ENCODE assay signal across 24 mouse cellular contexts in genomic region chr5:73218065-73218464, GRCm38 (mm10).
"Had no signal": no experiment of that assay in that cellular context is flagged by ENCODE, and none has a peak within 500 bp of the region (broad histone marks: within the 10 kb centered on the region; RNA-seq: fewer than 3 reads in every experiment).

No protein-coding gene starts in this region.

- H3K4me1 ChIP-seq: hindbrain, embryonic 13.5 days; liver, embryonic 12.5 days had no signal

- H3K4me3 ChIP-seq: gastrocnemius, adult 2 months; heart, embryonic 10.5 days; heart, embryonic 12.5 days; hindbrain, embryonic 13.5 days; hindbrain, embryonic 15.5 days; kidney, embryonic 15.5 days; limb, embryonic 13.5 days; limb, embryonic 15.5 days; liver, embryonic 12.5 days had no signal

- H3K9me3 ChIP-seq: heart, embryonic 10.5 days; heart, embryonic 12.5 days; hindbrain, embryonic 13.5 days; hindbrain, embryonic 15.5 days; kidney, embryonic 15.5 days; limb, embryonic 13.5 days; limb, embryonic 15.5 days; liver, embryonic 12.5 days had no signal

- H3K27me3 ChIP-seq: heart, embryonic 12.5 days; hindbrain, embryonic 13.5 days; hindbrain, embryonic 15.5 days; kidney, embryonic 15.5 days; limb, embryonic 13.5 days; limb, embryonic 15.5 days; liver, embryonic 12.5 days had no signal

- H3K27ac ChIP-seq: gastrocnemius, adult 2 months; heart, embryonic 10.5 days; hindbrain, embryonic 13.5 days; hindbrain, embryonic 15.5 days; hindbrain, postnatal 0 days; kidney, embryonic 15.5 days; kidney, postnatal 0 days; limb, embryonic 13.5 days; limb, embryonic 15.5 days; liver, embryonic 12.5 days; liver, embryonic 14.5 days had no signal

- H3K9ac ChIP-seq: heart, embryonic 12.5 days; hindbrain, embryonic 13.5 days; hindbrain, embryonic 15.5 days; kidney, embryonic 15.5 days; limb, embryonic 13.5 days; limb, embryonic 15.5 days; liver, embryonic 12.5 days; liver, embryonic 14.5 days had no signal

- DNase-seq: gastrocnemius, adult 2 months; gastrocnemius, postnatal 10 days; gastrocnemius, postnatal 25 days; heart, adult 18-20 months; heart, postnatal 10 days; kidney, adult 11 months; kidney, adult 2 months; kidney, adult 9 months; kidney, postnatal 14 days; kidney, postnatal 36 days; layer of hippocampus, adult 9-11 months; layer of hippocampus, postnatal 36 days; left cerebral cortex, postnatal 4 days had no signal
